Comparison of ENCODE assay signal across 8 mouse cellular contexts in the genomic region with DNA sequence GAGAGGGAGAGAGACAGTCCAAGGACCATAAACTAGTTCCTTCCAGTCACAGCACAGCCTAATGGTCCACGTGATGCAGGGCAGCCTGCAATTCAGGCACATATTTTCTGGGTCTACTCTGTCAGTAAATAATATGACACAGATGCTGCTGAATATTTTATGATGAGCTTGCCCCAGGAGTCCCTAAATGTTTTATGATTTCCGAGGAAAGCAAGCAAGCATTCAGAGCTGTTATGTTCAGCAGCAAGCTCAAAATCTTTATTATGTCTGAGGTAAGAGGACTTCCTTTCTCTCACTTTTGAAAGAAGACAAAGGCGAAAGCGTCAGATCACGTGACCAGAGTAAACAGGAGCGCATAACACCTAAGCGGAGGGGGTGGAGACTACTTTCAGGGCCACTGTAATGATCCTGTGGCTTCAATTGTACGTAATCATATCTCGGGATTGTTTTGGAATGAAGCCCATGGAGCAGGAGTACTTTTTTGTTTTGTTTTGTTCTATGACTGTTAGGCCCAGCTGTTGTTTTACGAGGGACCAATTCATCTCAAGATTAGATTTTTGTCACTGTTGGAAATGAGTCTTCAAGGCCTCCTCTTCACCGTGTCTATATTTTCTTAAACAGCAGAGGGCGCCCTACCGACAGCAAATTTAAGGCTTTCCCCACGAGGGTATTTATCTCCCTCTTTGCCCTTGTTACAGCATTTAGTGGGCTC.
DNase-seq lines count a peak whose midpoint lies in the region; ATAC-seq and TF ChIP-seq lines count a peak whose summit lies in the region.

No protein-coding gene starts in this region.

- DNase-seq in 3T3-L1 (ENCODE audit: low read depth, low spot score), result peak; percentile 60
- DNase-seq in embryo, embryonic 10.5 days (ENCODE audit: low spot score), result peak; percentile 78
- DNase-seq in heart, postnatal 36 days, result peak; percentile 19 to 31
- peak; percentile 51 to 66 for DNase-seq in kidney, postnatal 36 days
- peak; percentile 76 to 77 for DNase-seq in right cerebral cortex, adult 2 months (ENCODE audit: low spot score in 2 of 2)
- DNase-seq in spleen, adult 12 weeks (ENCODE audit: low spot score), result no peak

- peak; percentile 58 for TF ChIP-seq CTCF in E14TG2a.4 (conservative IDR thresholded peaks at IDR 0.05; ENCODE audit: low read length)

- WGBS in lung, embryonic 15.5 days, result 25% methylated on average over 14 of the region's 14 CpGs

- no peak overlapping the region for H3K4me3 ChIP-seq in E14TG2a.4 (replicated peaks; ENCODE audit: low read length)
- H3K4me3 ChIP-seq in lung, embryonic 15.5 days, result no peak overlapping the region

- H3K4me1 ChIP-seq in E14TG2a.4 (replicated peaks; ENCODE audit: low read depth, low read length), result peaks cover 7% of the 10 kb centered on the region
- peaks cover 3% of the 10 kb centered on the region; the same call in 1 of the 2 replicates for H3K4me1 ChIP-seq in lung, embryonic 15.5 days

- intact Hi-C loops in heart, postnatal 36 days (cut with DNase I), result loop anchor here (2.0 kb wide), 1 partner anchor 80 kb away; no protein-coding TSS in a partner anchor

- peaks cover 9% of the 10 kb centered on the region; the same call in 1 of the 2 replicates for H3K27me3 ChIP-seq in E14TG2a.4 (ENCODE audit: insufficient read depth, low read length)
- no peaks in the 10 kb centered on the region for H3K27me3 ChIP-seq in lung, embryonic 15.5 days

- no peak for ATAC-seq in lung, embryonic 15.5 days (ENCODE audit: borderline replicate concordance, extremely low read depth, low FRiP score, low TSS enrichment)

- H3K9me3 ChIP-seq in E14TG2a.4 (ENCODE audit: low read length), result no peaks in the 10 kb centered on the region
- H3K9me3 ChIP-seq in lung, embryonic 15.5 days, result no peaks in the 10 kb centered on the region

- no peak overlapping the region for H3K9ac ChIP-seq in lung, embryonic 15.5 days

- H3K36me3 ChIP-seq in E14TG2a.4 (ENCODE audit: insufficient read depth, low read length), result no peaks in the 10 kb centered on the region
- H3K36me3 ChIP-seq in lung, embryonic 15.5 days, result no peaks in the 10 kb centered on the region

- peak overlapping the region; percentile 24 for H3K4me2 ChIP-seq in lung, embryonic 15.5 days

- no peak overlapping the region for H3K27ac ChIP-seq in lung, embryonic 15.5 days
